Mouse (Mus musculus): ENCODE data around the gene Serpina3f. TPM values are rescaled to one million over a fixed set of nuclear protein-coding genes. Genes with fewer than 3 reads are reported as not detected.

Serpina3f gene
- total and polyA plus RNA-seq, 2 experiments from 2014 or later = 0.15 to 0.55 TPM

DNA sequence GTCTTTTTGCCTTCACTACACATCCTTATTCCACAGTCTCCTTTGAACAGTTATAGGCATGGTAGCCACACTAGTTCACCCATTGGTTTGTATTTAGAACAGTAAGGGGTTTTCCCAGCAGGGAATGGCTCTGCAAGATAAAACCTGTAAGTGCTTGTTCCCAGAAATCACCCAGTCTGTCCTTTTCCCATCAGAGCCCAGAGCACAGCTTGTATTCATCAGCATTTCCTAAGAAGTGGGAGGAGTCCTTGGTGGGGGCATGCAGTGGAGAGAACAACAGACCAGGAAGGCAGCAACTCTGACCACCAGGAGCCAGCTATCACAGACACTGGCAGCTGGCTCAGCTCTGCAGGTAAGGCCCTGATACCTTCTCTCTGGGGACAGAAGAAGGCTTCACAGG, 48.5 kb downstream of the Serpina3f start, which contains the start of gene Serpina3i:
Gene Serpina3i (plus strand): TSS at position 260 of the 400 bp plus-strand sequence.
- Histone ChIP-seq H3K4me2 (ENCODE audit: low read depth, low read length, poor library complexity, severe bottlenecking) (no peak within 1 kb of the TSS), H3K4me3 (ENCODE audit: low read depth, low read length) (no peak within 1 kb of the TSS), H3K36me3 (ENCODE audit: insufficient read depth, low read length) (no peaks in the 10 kb centered on the region), H3K4me1 (ENCODE audit: insufficient read depth, low read length) (no peaks in the 10 kb centered on the region), H3K9ac (replicated peaks; ENCODE audit: low read length, poor library complexity, severe bottlenecking) (no peak within 1 kb of the TSS), H3K27ac (ENCODE audit: low read depth, low read length) (no peak within 1 kb of the TSS), H3K27me3 (ENCODE audit: insufficient read depth, low read length) (no peaks in the 10 kb centered on the region), H3K9me3 (ENCODE audit: low read length) (no peaks in the 10 kb centered on the region)
- no peak for DNase-seq (ENCODE audit: low spot score)
- no peak for ATAC-seq (ENCODE audit: low FRiP score)
- no peak for TF ChIP-seq CTCF (IDR thresholded peaks at IDR 0.05)

DNA sequence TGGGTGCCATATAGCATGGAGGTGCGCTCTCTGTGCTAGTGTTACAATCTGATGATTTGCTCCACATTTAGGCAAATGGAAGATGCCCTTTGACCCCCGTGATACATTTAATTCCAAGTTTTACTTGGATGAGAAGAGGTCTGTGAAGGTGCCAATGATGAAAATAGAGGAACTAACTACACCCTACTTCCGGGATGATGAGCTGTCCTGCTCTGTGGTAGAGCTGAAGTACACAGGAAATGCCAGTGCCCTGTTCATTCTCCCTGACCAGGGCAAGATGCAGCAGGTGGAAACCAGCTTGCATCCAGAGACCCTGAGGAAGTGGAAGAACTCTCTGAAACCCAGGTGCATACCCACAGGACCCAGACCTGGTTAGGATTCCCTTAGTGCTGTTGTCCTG, 52.0 kb downstream of the Serpina3f start:
- WGBS = 83% methylated on average over 3 of the region's 3 CpGs
- TF ChIP-seq CTCF (IDR thresholded peaks at IDR 0.05) = no peak
- no peaks in the 10 kb centered on the region for H3K4me1 ChIP-seq (ENCODE audit: insufficient read depth, low read length)

More for the DNA sequence above, 52.0 kb downstream of the Serpina3f start:
- no peaks in the 10 kb centered on the region for H3K27me3 ChIP-seq (ENCODE audit: insufficient read depth, low read length)
- no peak overlapping the region for H3K4me2 ChIP-seq (ENCODE audit: low read depth, low read length, poor library complexity, severe bottlenecking)
- no peak overlapping the region for H3K4me3 ChIP-seq (ENCODE audit: low read depth, low read length)
- no peaks in the 10 kb centered on the region for H3K36me3 ChIP-seq (ENCODE audit: insufficient read depth, low read length)
- no peaks in the 10 kb centered on the region for H3K9me3 ChIP-seq (ENCODE audit: low read length)
- no peak for DNase-seq (ENCODE audit: low spot score)
- no peak overlapping the region for H3K27ac ChIP-seq (ENCODE audit: low read depth, low read length)
- no peak for ATAC-seq (ENCODE audit: low FRiP score)
- H3K9ac ChIP-seq (replicated peaks; ENCODE audit: low read length, poor library complexity, severe bottlenecking) = no peak overlapping the region

Other genes starting within 250 kb of the Serpina3f start
- not detected in 2 replicates for gene Serpina11, start 224.6 kb upstream of the Serpina3f start, total RNA-seq (2014; rRNA removed)
- gene Serpina11, start 224.6 kb upstream of the Serpina3f start, polyA plus RNA-seq (2015; fragmentation: Nextera tagmentation; extraction: Ambion mirVana) = not detected in 2 replicates
- 0.85 TPM in 1 of 2 replicates, not detected in the other for gene Serpina9, start 200.8 kb upstream of the Serpina3f start, total RNA-seq (2014; rRNA removed)
- 0.14 and 0.22 TPM in 2 replicates for gene Serpina9, start 200.8 kb upstream of the Serpina3f start, polyA plus RNA-seq (2015; fragmentation: Nextera tagmentation; extraction: Ambion mirVana)
- gene Serpina12, start 170.1 kb upstream of the Serpina3f start, total RNA-seq (2014; rRNA removed) = 0.16 TPM in 1 of 2 replicates, not detected in the other
- gene Serpina12, start 170.1 kb upstream of the Serpina3f start, polyA plus RNA-seq (2015; fragmentation: Nextera tagmentation; extraction: Ambion mirVana) = not detected in 2 replicates
- gene Serpina5, start 113.4 kb upstream of the Serpina3f start, total RNA-seq (2014; rRNA removed) = not detected in 2 replicates
- gene Serpina5, start 113.4 kb upstream of the Serpina3f start, polyA plus RNA-seq (2015; fragmentation: Nextera tagmentation; extraction: Ambion mirVana) = not detected in 2 replicates
- gene Serpina3a, start 101.8 kb upstream of the Serpina3f start, total RNA-seq (2014; rRNA removed) = not detected in 2 replicates
- gene Serpina3a, start 101.8 kb upstream of the Serpina3f start, polyA plus RNA-seq (2015; fragmentation: Nextera tagmentation; extraction: Ambion mirVana) = not detected in 2 replicates
- not detected in 2 replicates for gene Serpina3b, start 86.5 kb upstream of the Serpina3f start, total RNA-seq (2014; rRNA removed)
- not detected in 2 replicates for gene Serpina3b, start 86.5 kb upstream of the Serpina3f start, polyA plus RNA-seq (2015; fragmentation: Nextera tagmentation; extraction: Ambion mirVana)
- gene Serpina3c, start 60.7 kb upstream of the Serpina3f start, total RNA-seq (2014; rRNA removed) = not detected in 2 replicates
- not detected in 2 replicates for gene Serpina3c, start 60.7 kb upstream of the Serpina3f start, polyA plus RNA-seq (2015; fragmentation: Nextera tagmentation; extraction: Ambion mirVana)
- gene Serpina3g, start 21.7 kb downstream of the Serpina3f start, total RNA-seq (2014; rRNA removed) = 0.77 and 1.2 TPM in 2 replicates
- gene Serpina3g, start 21.7 kb downstream of the Serpina3f start, polyA plus RNA-seq (2015; fragmentation: Nextera tagmentation; extraction: Ambion mirVana) = 0.83 and 1.4 TPM in 2 replicates
- gene Serpina3i, start 48.6 kb downstream of the Serpina3f start, total RNA-seq (2014; rRNA removed) = 0.49 TPM in 1 of 2 replicates, not detected in the other
- gene Serpina3i, start 48.6 kb downstream of the Serpina3f start, polyA plus RNA-seq (2015; fragmentation: Nextera tagmentation; extraction: Ambion mirVana) = not detected in 2 replicates
- gene Serpina3j, start 100.0 kb downstream of the Serpina3f start, total RNA-seq (2014; rRNA removed) = not detected in 2 replicates
- not detected in 2 replicates for gene Serpina3j, start 100.0 kb downstream of the Serpina3f start, polyA plus RNA-seq (2015; fragmentation: Nextera tagmentation; extraction: Ambion mirVana)
- not detected in 2 replicates for gene Serpina3k, start 123.9 kb downstream of the Serpina3f start, total RNA-seq (2014; rRNA removed)
- not detected in 2 replicates for gene Serpina3k, start 123.9 kb downstream of the Serpina3f start, polyA plus RNA-seq (2015; fragmentation: Nextera tagmentation; extraction: Ambion mirVana)
- gene Serpina3m, start 123.9 kb downstream of the Serpina3f start, total RNA-seq (2014; rRNA removed) = not detected in 2 replicates
- gene Serpina3m, start 123.9 kb downstream of the Serpina3f start, polyA plus RNA-seq (2015; fragmentation: Nextera tagmentation; extraction: Ambion mirVana) = not detected in 2 replicates
- 5.2 and 8.9 TPM in 2 replicates for gene Serpina3n, start 192.2 kb downstream of the Serpina3f start, total RNA-seq (2014; rRNA removed)
- gene Serpina3n, start 192.2 kb downstream of the Serpina3f start, polyA plus RNA-seq (2015; fragmentation: Nextera tagmentation; extraction: Ambion mirVana) = 4.7 and 5.8 TPM in 2 replicates

Measured in midbrain, postnatal 0 days (tissue).